Mouse (Mus musculus) ES-E14 (cell line): Measurements from ENCODE around the gene Ptprg. TPM values are rescaled to one million over a fixed set of nuclear protein-coding genes. Genes with fewer than 3 reads are reported as not detected.

Experiments used
- DNase-seq: peaks from one replicate; pipeline ENCODE4 v3.0.0-alpha.2; 2013; ENCODE audit warnings: low read depth, low spot score
- H3K27ac ChIP-seq: 2 replicates; pipeline ENCODE4 v1.5.1; 2012; ENCODE audit warnings: low read depth, mild to moderate bottlenecking, low read length, moderate library complexity, mixed read lengths; ENCODE audit not compliant: poor library complexity, insufficient read depth, severe bottlenecking
- H3K36me3 ChIP-seq: 2 replicates; pipeline ENCODE4 v1.6.1; 2012; ENCODE audit warnings: mild to moderate bottlenecking, low read length, moderate library complexity, mixed read lengths; ENCODE audit not compliant: control insufficient read depth, poor library complexity, insufficient read depth, severe bottlenecking
- H3K4me1 ChIP-seq, 2 experiments: fragments of 150-350 bp in 1 of 2; sonication (generic) in 1 of 2; 2 replicates each; pipeline ENCODE4 v1.6.1; 2012; ENCODE audit warnings: low read length in 2 of 2, mild to moderate bottlenecking in 1 of 2, mixed read lengths in 1 of 2; ENCODE audit not compliant: control insufficient read depth in 2 of 2, insufficient read depth in 2 of 2, poor library complexity in 1 of 2
- H3K4me3 ChIP-seq, 2 experiments: fragments of 150-350 bp in 1 of 2; sonication (generic) in 1 of 2; 2 replicates each; pipeline ENCODE4 v1.5.1; 2012; ENCODE audit warnings: low read length in 2 of 2, low read depth in 1 of 2, mild to moderate bottlenecking in 1 of 2, mixed read lengths in 1 of 2; ENCODE audit not compliant: insufficient read depth in 1 of 2, poor library complexity in 1 of 2, severe bottlenecking in 1 of 2
- H3K9ac ChIP-seq: 2 replicates; pipeline ENCODE4 v1.6.1; 2012; ENCODE audit warnings: low read depth, mild to moderate bottlenecking, low read length, mixed read lengths; ENCODE audit not compliant: poor library complexity, insufficient read depth, severe bottlenecking
- H3K9me3 ChIP-seq: fragments of 150-350 bp; sonication (generic); 2 replicates; pipeline ENCODE4 v1.6.1; 2012; ENCODE audit warnings: low read depth, mild to moderate bottlenecking, low read length; ENCODE audit not compliant: control insufficient read depth, insufficient read depth
- CHD2 ChIP-seq: IDR thresholded peaks from 2 replicates; pipeline ENCODE4 v1.6.1; 2014; ENCODE audit warnings: mild to moderate bottlenecking, low read depth, low read length, inconsistent platforms
- HCFC1 ChIP-seq: IDR thresholded peaks from 2 replicates; pipeline ENCODE4 v1.6.1; 2012; ENCODE audit warnings: low read length, inconsistent platforms, borderline replicate concordance; ENCODE audit not compliant: insufficient read depth
- MAFK ChIP-seq: IDR thresholded peaks from 2 replicates; pipeline ENCODE4 v1.6.1; 2014; ENCODE audit warnings: mild to moderate bottlenecking, low read depth, low read length, inconsistent platforms; ENCODE audit not compliant: insufficient read depth
- ZC3H11A ChIP-seq: IDR thresholded peaks from 2 replicates; pipeline ENCODE4 v1.6.1; 2012; ENCODE audit warnings: low read depth, mild to moderate bottlenecking, inconsistent platforms, low read length, borderline replicate concordance
- ZNF384 ChIP-seq: IDR thresholded peaks from 2 replicates; pipeline ENCODE4 v1.6.1; 2012; ENCODE audit warnings: low read depth, low read length, inconsistent platforms
- in situ Hi-C, 2 experiments: fragments of 600-800 bp; cut with MboI; formaldehyde crosslinking; loops; one replicate each; pipeline ENCODE4 v1.15.1; 2025; ENCODE audit warnings: low sequenced_read_pairs in 2 of 2, inconsistent platforms in 1 of 2; ENCODE audit not compliant: unreplicated experiment in 2 of 2
- total RNA-seq: library from RNA; depleted of rRNA; stranded (reverse); fragments of 300-350 nt; gene quantifications from 2 replicates; pipeline ENCODE4 v1.2.3, GENCODE M21; 2012

Ptprg gene
- total RNA-seq, 1 experiment, result 59.8 TPM

DNA sequence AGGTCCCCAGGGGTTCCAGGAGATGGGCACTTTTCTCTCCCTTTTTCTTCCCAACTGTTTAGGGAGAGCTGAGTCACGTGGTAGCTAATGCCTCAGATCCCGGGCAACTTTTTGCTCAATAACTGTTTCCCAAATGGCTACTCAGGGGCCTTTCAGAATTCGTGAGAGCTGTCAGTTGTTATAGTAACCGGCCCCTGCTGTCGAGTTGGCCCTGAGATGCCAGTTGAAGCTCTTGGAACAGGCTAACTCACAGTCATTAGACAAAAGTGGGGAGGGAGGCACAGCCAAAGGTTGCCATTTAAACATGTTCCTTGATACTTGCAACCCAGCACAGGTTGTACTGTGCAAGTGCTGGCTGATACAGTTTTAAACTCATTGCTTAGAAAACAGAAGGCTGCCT, 624.1 kb downstream of the Ptprg start:
- H3K4me1 ChIP-seq, result no peaks in the 10 kb centered on the region
- no peak for DNase-seq
- no peak overlapping the region for H3K27ac ChIP-seq
- no peak overlapping the region for H3K9ac ChIP-seq
- no peaks in the 10 kb centered on the region for H3K9me3 ChIP-seq
- H3K4me3 ChIP-seq, result no peak overlapping the region
- no peaks in the 10 kb centered on the region for H3K36me3 ChIP-seq
- TF ChIP-seq ZNF384 (no peak), MAFK (no peak), HCFC1 (no peak), CHD2 (no peak), ZC3H11A (no peak)
- in situ Hi-C loops, result no loop called here

DNA sequence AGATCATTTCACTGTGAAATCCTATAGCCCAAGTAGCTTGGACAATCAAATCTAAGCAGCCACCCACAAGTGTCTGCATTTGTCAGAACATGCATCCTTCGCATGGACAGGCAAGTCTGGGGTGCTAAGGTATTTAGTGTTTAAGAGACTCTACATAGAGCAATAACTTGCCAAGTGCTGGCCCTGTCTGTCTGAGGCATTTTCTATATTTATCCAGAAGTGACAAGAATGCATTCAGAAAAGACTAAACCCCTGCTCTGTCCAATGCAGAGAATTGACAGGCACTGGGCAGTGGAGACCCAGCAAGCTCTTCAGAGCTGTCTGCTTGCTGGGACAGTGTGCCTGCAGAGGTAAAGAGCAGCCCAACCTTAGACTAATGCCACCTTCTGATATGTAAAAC, 625.3 kb downstream of the Ptprg start:
- TF ChIP-seq MAFK, result no peak
- TF ChIP-seq CHD2, result no peak
- TF ChIP-seq ZC3H11A, result no peak
- no peak for TF ChIP-seq ZNF384
- no peak for TF ChIP-seq HCFC1
- in situ Hi-C loops, result no loop called here
- no peak overlapping the region for H3K27ac ChIP-seq
- H3K9ac ChIP-seq, result no peak overlapping the region
- H3K36me3 ChIP-seq, result no peaks in the 10 kb centered on the region
- no peaks in the 10 kb centered on the region for H3K4me1 ChIP-seq
- no peak overlapping the region for H3K4me3 ChIP-seq
- H3K9me3 ChIP-seq, result no peaks in the 10 kb centered on the region
- DNase-seq, result no peak

- no peaks in the 10 kb centered on the region for H3K9me3 ChIP-seq
- DNase-seq, result no peak
- no peak overlapping the region for H3K9ac ChIP-seq
- H3K4me3 ChIP-seq, result no peak overlapping the region
- H3K36me3 ChIP-seq, result no peaks in the 10 kb centered on the region
- no peaks in the 10 kb centered on the region for H3K4me1 ChIP-seq
- no peak overlapping the region for H3K27ac ChIP-seq
- TF ChIP-seq ZC3H11A, result no peak
- TF ChIP-seq CHD2, result no peak
- no peak for TF ChIP-seq MAFK
- TF ChIP-seq HCFC1, result no peak
- no peak for TF ChIP-seq ZNF384
- in situ Hi-C loops, result no loop called here
Measured at GRCm38 (mm10) chr14:12180116-12180515, 626.8 kb downstream of the Ptprg start.

- Histone ChIP-seq H3K36me3 (no peaks in the 10 kb centered on the region), H3K9ac (no peak overlapping the region), H3K4me3 (no peak overlapping the region), H3K27ac (no peak overlapping the region), H3K9me3 (no peaks in the 10 kb centered on the region), H3K4me1 (no peaks in the 10 kb centered on the region)
- DNase-seq, result no peak
- TF ChIP-seq CHD2 (no peak), MAFK (no peak), ZNF384 (no peak), ZC3H11A (no peak), HCFC1 (no peak)
- in situ Hi-C loops, result no loop called here
Measured at GRCm38 (mm10) chr14:12185040-12185439, 631.7 kb downstream of the Ptprg start.

DNA sequence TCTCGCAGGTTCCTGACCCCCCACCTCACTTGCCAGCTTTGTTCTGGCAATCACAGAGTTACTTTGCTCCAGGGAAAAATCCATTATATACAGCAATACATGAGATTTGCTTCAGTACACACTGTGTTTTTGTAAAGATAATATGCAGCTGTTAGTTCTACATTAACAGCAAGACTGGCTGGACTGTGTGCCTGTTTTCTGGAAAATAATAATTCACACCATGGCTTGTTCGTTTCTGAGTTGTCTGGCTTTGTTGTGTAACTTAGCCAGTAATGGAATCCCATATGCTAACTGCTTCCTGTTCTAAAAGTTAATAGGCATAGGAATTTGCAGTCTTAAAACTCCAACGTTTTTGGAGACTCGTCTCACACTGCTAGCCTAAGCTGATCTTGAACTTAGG, 635.0 kb downstream of the Ptprg start:
- Histone ChIP-seq H3K27ac (no peak overlapping the region), H3K9ac (no peak overlapping the region), H3K36me3 (no peaks in the 10 kb centered on the region), H3K9me3 (no peaks in the 10 kb centered on the region), H3K4me1 (no peaks in the 10 kb centered on the region), H3K4me3 (no peak overlapping the region)
- DNase-seq, result no peak
- in situ Hi-C loops, result no loop called here
- TF ChIP-seq ZNF384 (no peak), MAFK (no peak), ZC3H11A (no peak), HCFC1 (no peak), CHD2 (no peak)
